Mouse (Mus musculus) C2C12 (cell line): Measurements from ENCODE around the gene Stk39. TPM values are rescaled to one million over a fixed set of nuclear protein-coding genes. Genes with fewer than 3 reads are reported as not detected.

Source experiments
- H3K27me3 ChIP-seq: one replicate; pipeline ENCODE4 v1.6.1; 2011; ENCODE audit not compliant: control insufficient read depth, insufficient read depth, insufficient read length
- H3K36me3 ChIP-seq: one replicate; pipeline ENCODE4 v1.6.1; 2011; ENCODE audit not compliant: control insufficient read depth, insufficient read depth
- H3K4me3 ChIP-seq: one replicate; pipeline ENCODE4 v1.5.1; 2011; ENCODE audit warnings: mild to moderate bottlenecking, control low read depth; ENCODE audit not compliant: poor library complexity, insufficient read depth, severe bottlenecking
- H3K79me2 ChIP-seq: one replicate; pipeline ENCODE4 v1.6.1; 2011; ENCODE audit not compliant: control insufficient read depth, insufficient read depth
- H3K79me3 ChIP-seq: one replicate; pipeline ENCODE4 v1.6.1; 2011; ENCODE audit warnings: low read depth, control low read depth
- H3ac ChIP-seq: one replicate; pipeline ENCODE3; 2011; ENCODE audit warnings: low read depth; ENCODE audit not compliant: control insufficient read depth, insufficient read length
- CEBPB ChIP-seq: IDR thresholded peaks from one replicate; pipeline ENCODE4 v1.6.1; 2011; ENCODE audit warnings: low read depth, mild to moderate bottlenecking, control low read depth, moderate library complexity
- CTCF ChIP-seq: IDR thresholded peaks from one replicate; pipeline ENCODE4 v1.5.1; 2011; ENCODE audit not compliant: control insufficient read depth, insufficient read depth, insufficient read length
- FOSL1 ChIP-seq: IDR thresholded peaks from one replicate; pipeline ENCODE4 v1.8.0; 2011; ENCODE audit warnings: mild to moderate bottlenecking, low read length; ENCODE audit not compliant: poor library complexity, insufficient read depth, severe bottlenecking
- MAX ChIP-seq: IDR thresholded peaks from one replicate; pipeline ENCODE4 v1.6.1; 2011; ENCODE audit warnings: mild to moderate bottlenecking, control low read depth
- MYOD1 ChIP-seq: IDR thresholded peaks from one replicate; pipeline ENCODE4 v1.6.1; 2011; ENCODE audit warnings: low read depth; ENCODE audit not compliant: control insufficient read depth, insufficient read length
- MYOG ChIP-seq: IDR thresholded peaks from one replicate; pipeline ENCODE4 v1.6.1; 2011; ENCODE audit not compliant: control insufficient read depth, insufficient read length; ENCODE audit errors: extremely low read depth
- USF1 ChIP-seq: IDR thresholded peaks from one replicate; pipeline ENCODE4 v1.6.1; 2011; ENCODE audit warnings: low read depth, mild to moderate bottlenecking, control low read depth, moderate library complexity
- polyA plus RNA-seq: library from polyadenylated mRNA; unstranded; fragments of >200 nt; fragmentation: generic; extraction: Trizol; gene quantifications from one replicate; pipeline ENCODE4 v1.2.1, GENCODE M21; 2012; ENCODE audit warnings: missing spikeins

Gene Stk39
- polyA plus RNA-seq, 1 experiment: 11.3 TPM

- no peak overlapping the region for H3K4me3 ChIP-seq
- H3K79me2 ChIP-seq: no peaks in the 10 kb centered on the region
- no peaks in the 10 kb centered on the region for H3K27me3 ChIP-seq
Measured at GRCm38 (mm10) chr2:68382394-68383059, 89.5 kb downstream of the Stk39 start.

GRCm38 (mm10) chr2:68381881-68382280 is 90.2 kb downstream of the Stk39 start:
- no peak overlapping the region for H3ac ChIP-seq
- H3K27me3 ChIP-seq: no peaks in the 10 kb centered on the region
- no peaks in the 10 kb centered on the region for H3K79me2 ChIP-seq
- no peak overlapping the region for H3K4me3 ChIP-seq
- no peaks in the 10 kb centered on the region for H3K36me3 ChIP-seq
- no peak for TF ChIP-seq USF1
- no peak for TF ChIP-seq CEBPB
- TF ChIP-seq MYOG: no peak
- TF ChIP-seq MAX: no peak
- no peak for TF ChIP-seq FOSL1
- no peak for TF ChIP-seq MYOD1
- no peak for TF ChIP-seq CTCF
- H3K79me3 ChIP-seq: no peaks in the 10 kb centered on the region

More at GRCm38 (mm10) chr2:68382394-68383059, 89.5 kb downstream of the Stk39 start:
- TF ChIP-seq USF1: no peak
- no peak for TF ChIP-seq MYOD1
- TF ChIP-seq MAX: no peak
- no peak for TF ChIP-seq MYOG
- TF ChIP-seq FOSL1: no peak
- Histone ChIP-seq H3ac (no peak overlapping the region), H3K36me3 (no peaks in the 10 kb centered on the region), H3K79me3 (no peaks in the 10 kb centered on the region)

GRCm38 (mm10) chr2:68381205-68381604 is 90.9 kb downstream of the Stk39 start:
- Histone ChIP-seq H3K4me3 (no peak overlapping the region), H3K27me3 (no peaks in the 10 kb centered on the region), H3K79me2 (no peaks in the 10 kb centered on the region), H3ac (no peak overlapping the region), H3K79me3 (no peaks in the 10 kb centered on the region), H3K36me3 (no peaks in the 10 kb centered on the region)
- no peak for TF ChIP-seq FOSL1
- TF ChIP-seq MAX: no peak
- no peak for TF ChIP-seq MYOG
- no peak for TF ChIP-seq CTCF
- TF ChIP-seq USF1: no peak
- no peak for TF ChIP-seq MYOD1
- TF ChIP-seq CEBPB: no peak

GRCm38 (mm10) chr2:68379631-68380030 is 92.4 kb downstream of the Stk39 start:
- H3K4me3 ChIP-seq: no peak overlapping the region
- H3K36me3 ChIP-seq: no peaks in the 10 kb centered on the region
- no peaks in the 10 kb centered on the region for H3K27me3 ChIP-seq
- H3K79me2 ChIP-seq: no peaks in the 10 kb centered on the region
- no peaks in the 10 kb centered on the region for H3K79me3 ChIP-seq
- no peak overlapping the region for H3ac ChIP-seq
- TF ChIP-seq FOSL1 (no peak), MYOG (no peak), MYOD1 (no peak), MAX (no peak), CTCF (no peak), USF1 (no peak), CEBPB (no peak)

GRCm38 (mm10) chr2:68378319-68378718 is 93.7 kb downstream of the Stk39 start:
- H3K79me3 ChIP-seq: no peaks in the 10 kb centered on the region
- TF ChIP-seq MYOD1 (no peak), MYOG (no peak), CEBPB (no peak), FOSL1 (no peak), CTCF (no peak), USF1 (no peak)
- no peak overlapping the region for H3ac ChIP-seq
- H3K36me3 ChIP-seq: no peaks in the 10 kb centered on the region
- no peak overlapping the region for H3K4me3 ChIP-seq
- no peaks in the 10 kb centered on the region for H3K79me2 ChIP-seq
- H3K27me3 ChIP-seq: no peaks in the 10 kb centered on the region

- no peak for TF ChIP-seq MYOG
- no peak for TF ChIP-seq FOSL1
- TF ChIP-seq MYOD1: no peak
- TF ChIP-seq CEBPB: no peak
- no peak for TF ChIP-seq MAX
- no peak for TF ChIP-seq USF1
- no peak for TF ChIP-seq CTCF
- no peaks in the 10 kb centered on the region for H3K79me2 ChIP-seq
- no peak overlapping the region for H3ac ChIP-seq
- H3K27me3 ChIP-seq: no peaks in the 10 kb centered on the region
- no peaks in the 10 kb centered on the region for H3K36me3 ChIP-seq
- no peaks in the 10 kb centered on the region for H3K79me3 ChIP-seq
- no peak overlapping the region for H3K4me3 ChIP-seq
Measured at GRCm38 (mm10) chr2:68377251-68377681, 94.8 kb downstream of the Stk39 start.
